Mouse (Mus musculus) CH12.LX (cell line): ENCODE results near the gene 2310022B05Rik. TPM values are rescaled to one million over a fixed set of nuclear protein-coding genes. Genes with fewer than 3 reads are reported as not detected.

Experiments
- DNase-seq: peaks from one replicate; pipeline ENCODE4 v3.0.0-alpha.2; 2013; ENCODE audit errors: extremely low read depth
- H3K27ac ChIP-seq: 2 replicates; pipeline ENCODE4 v1.5.1; 2012; ENCODE audit warnings: low read depth, mild to moderate bottlenecking, control low read depth, moderate library complexity; ENCODE audit not compliant: insufficient read depth
- H3K27me3 ChIP-seq: replicated peaks from 2 replicates; pipeline ENCODE3; 2012; ENCODE audit warnings: inconsistent platforms
- H3K36me3 ChIP-seq, 2 experiments: replicated peaks in 1 of 2; 2 replicates each; pipeline versions ENCODE3 to v1.6.1; 2012; ENCODE audit warnings: inconsistent platforms in 1 of 2, low read length in 1 of 2, mild to moderate bottlenecking in 1 of 2, mixed read lengths in 1 of 2, moderate library complexity in 1 of 2; ENCODE audit not compliant: control insufficient read depth in 1 of 2, insufficient read depth in 1 of 2
- H3K4me1 ChIP-seq, 2 experiments: 2 replicates each; pipeline ENCODE4 v1.6.1; 2012; ENCODE audit warnings: inconsistent platforms in 1 of 2, moderate library complexity in 1 of 2; ENCODE audit not compliant: insufficient read depth in 2 of 2, control insufficient read depth in 1 of 2
- H3K4me2 ChIP-seq: 2 replicates; pipeline ENCODE4 v1.6.1; 2012; ENCODE audit warnings: low read depth, mild to moderate bottlenecking, control low read depth; ENCODE audit not compliant: poor library complexity, insufficient read depth, severe bottlenecking
- H3K4me3 ChIP-seq, 3 experiments: fragments of 150-350 bp in 1 of 3; sonication (generic) in 1 of 3; replicated peaks in 1 of 3; 2 replicates each; pipeline versions ENCODE3 to v1.5.1; 2011 to 2012; ENCODE audit warnings: low read depth in 2 of 3, low read length in 2 of 3, mild to moderate bottlenecking in 2 of 3, moderate library complexity in 2 of 3, control low read depth in 1 of 3, improper control_type of control experiment in 1 of 3, inconsistent platforms in 1 of 3, mixed read lengths in 1 of 3; ENCODE audit not compliant: poor library complexity in 1 of 3
- H3K79me2 ChIP-seq: replicated peaks from 2 replicates; pipeline ENCODE4 v1.6.1; 2012; ENCODE audit warnings: mild to moderate bottlenecking, moderate library complexity; ENCODE audit not compliant: control insufficient read depth, poor library complexity, insufficient read depth, severe bottlenecking; ENCODE audit errors: extremely low read depth
- H3K9ac ChIP-seq: 2 replicates; pipeline ENCODE4 v1.6.1; 2012; ENCODE audit warnings: low read depth, mild to moderate bottlenecking, control low read depth, moderate library complexity; ENCODE audit not compliant: insufficient read depth
- H3K9me3 ChIP-seq: replicated peaks from 2 replicates; pipeline ENCODE3; 2012; ENCODE audit warnings: low read length, inconsistent platforms, mixed read lengths
- CHD1 ChIP-seq: IDR thresholded peaks from 2 replicates; pipeline ENCODE4 v1.6.1; 2012; ENCODE audit warnings: low read depth, low read length, improper control_type of control experiment, inconsistent platforms
- CHD2 ChIP-seq: IDR thresholded peaks from 2 replicates; pipeline ENCODE4 v1.6.1; 2011; ENCODE audit warnings: low read length, improper control_type of control experiment
- CTCF ChIP-seq, 2 experiments: IDR thresholded peaks in 1 of 2; conservative IDR thresholded peaks in 1 of 2; 2 replicates each; pipeline ENCODE4 v1.5.1; 2011 to 2012; ENCODE audit warnings: low read depth in 2 of 2, low read length in 2 of 2, improper control_type of control experiment in 1 of 2, inconsistent platforms in 1 of 2, mild to moderate bottlenecking in 1 of 2, moderate library complexity in 1 of 2
- ELF1 ChIP-seq: IDR thresholded peaks from 2 replicates; pipeline ENCODE4 v1.6.1; 2014; ENCODE audit warnings: low read depth, mild to moderate bottlenecking, inconsistent platforms, low read length, improper control_type of control experiment
- EP300 ChIP-seq: IDR thresholded peaks from 2 replicates; pipeline ENCODE4 v1.6.1; 2011; ENCODE audit warnings: low read length, improper control_type of control experiment
- ETS1 ChIP-seq: conservative IDR thresholded peaks from 2 replicates; pipeline ENCODE4 v1.6.1; 2012; ENCODE audit warnings: low read depth, mild to moderate bottlenecking, inconsistent platforms, low read length, improper control_type of control experiment, moderate library complexity
- GABPA ChIP-seq: IDR thresholded peaks from 2 replicates; pipeline ENCODE4 v1.6.1; 2012; ENCODE audit warnings: low read depth, low read length, improper control_type of control experiment, inconsistent platforms; ENCODE audit not compliant: insufficient replicate concordance
- HCFC1 ChIP-seq: IDR thresholded peaks from 2 replicates; pipeline ENCODE4 v1.6.1; 2012; ENCODE audit warnings: low read depth, mild to moderate bottlenecking, inconsistent platforms, low read length, improper control_type of control experiment
- IRF4 ChIP-seq: IDR thresholded peaks from 2 replicates; pipeline ENCODE4 v1.6.1; 2014; ENCODE audit warnings: low read depth, mild to moderate bottlenecking, inconsistent platforms, low read length, improper control_type of control experiment
- JUN ChIP-seq: IDR thresholded peaks from 2 replicates; pipeline ENCODE4 v1.6.1; 2011; ENCODE audit warnings: low read depth, mild to moderate bottlenecking, low read length, improper control_type of control experiment, moderate library complexity; ENCODE audit not compliant: insufficient read depth
- KAT2A ChIP-seq: IDR thresholded peaks from 2 replicates; pipeline ENCODE4 v1.6.1; 2012; ENCODE audit warnings: low read length, improper control_type of control experiment, inconsistent platforms; ENCODE audit not compliant: insufficient replicate concordance
- MAFK ChIP-seq: IDR thresholded peaks from 2 replicates; pipeline ENCODE4 v1.6.1; 2011; ENCODE audit warnings: low read length, improper control_type of control experiment; ENCODE audit not compliant: insufficient replicate concordance
- MAZ ChIP-seq: IDR thresholded peaks from 2 replicates; pipeline ENCODE4 v1.6.1; 2012; ENCODE audit warnings: low read depth, mild to moderate bottlenecking, inconsistent platforms, low read length, improper control_type of control experiment, moderate library complexity
- MEF2A ChIP-seq: IDR thresholded peaks from 2 replicates; pipeline ENCODE4 v1.6.1; 2014; ENCODE audit warnings: low read depth, mild to moderate bottlenecking, inconsistent platforms, low read length, improper control_type of control experiment, borderline replicate concordance
- MXI1 ChIP-seq: IDR thresholded peaks from 2 replicates; pipeline ENCODE4 v1.6.1; 2011; ENCODE audit warnings: mild to moderate bottlenecking, low read depth, low read length, improper control_type of control experiment
- PAX5 ChIP-seq: IDR thresholded peaks from 2 replicates; pipeline ENCODE4 v1.6.1; 2012; ENCODE audit warnings: low read length, inconsistent platforms, mixed read lengths
- POLR2A ChIP-seq: IDR thresholded peaks from 2 replicates; pipeline ENCODE4 v1.6.1; 2011; ENCODE audit warnings: low read depth, mild to moderate bottlenecking, improper control_type of control experiment, low read length
- POLR2AphosphoS2 ChIP-seq: IDR thresholded peaks from 2 replicates; pipeline ENCODE4 v1.6.1; 2011; ENCODE audit warnings: low read depth, low read length, improper control_type of control experiment
- RAD21 ChIP-seq: IDR thresholded peaks from 2 replicates; pipeline ENCODE4 v1.6.1; 2011; ENCODE audit warnings: low read depth, mild to moderate bottlenecking, low read length, improper control_type of control experiment, moderate library complexity
- RCOR1 ChIP-seq: conservative IDR thresholded peaks from 2 replicates; pipeline ENCODE4 v1.6.1; 2012; ENCODE audit warnings: low read depth, mild to moderate bottlenecking, inconsistent platforms, low read length, improper control_type of control experiment
- TBP ChIP-seq: conservative IDR thresholded peaks from 2 replicates; pipeline ENCODE4 v1.6.1; 2011; ENCODE audit warnings: low read depth, low read length, improper control_type of control experiment
- TCF12 ChIP-seq: IDR thresholded peaks from 2 replicates; pipeline ENCODE4 v1.6.1; 2014; ENCODE audit warnings: low read depth, mild to moderate bottlenecking, inconsistent platforms, low read length, improper control_type of control experiment
- USF1 ChIP-seq: IDR thresholded peaks from 2 replicates; pipeline ENCODE4 v1.6.1; 2014; ENCODE audit warnings: low read depth, mild to moderate bottlenecking, inconsistent platforms, low read length, improper control_type of control experiment
- USF2 ChIP-seq: conservative IDR thresholded peaks from 2 replicates; pipeline ENCODE4 v1.6.1; 2011; ENCODE audit warnings: low read depth, low read length, improper control_type of control experiment
- ZC3H11A ChIP-seq: IDR thresholded peaks from 2 replicates; pipeline ENCODE4 v1.6.1; 2012; ENCODE audit warnings: low read depth, mild to moderate bottlenecking, inconsistent platforms, low read length, improper control_type of control experiment
- ZMIZ1 ChIP-seq: IDR thresholded peaks from 2 replicates; pipeline ENCODE4 v1.6.1; 2012; ENCODE audit warnings: low read depth, mild to moderate bottlenecking, inconsistent platforms, low read length, improper control_type of control experiment
- ZNF384 ChIP-seq: IDR thresholded peaks from 2 replicates; pipeline ENCODE4 v1.6.1; 2012; ENCODE audit warnings: low read depth, low read length, improper control_type of control experiment, inconsistent platforms
- dilution Hi-C: fragments of 300-500 bp; cut with MboI; formaldehyde crosslinking; loops from 2 replicates; pipeline ENCODE4 v1.14.3; 2020; ENCODE audit warnings: low sequenced_read_pairs; ENCODE audit not compliant: extremely low pct_unique_long_range_greater_than_20kb, extremely low pct_ligation_motif_present
- in situ Hi-C: fragments of 300-500 bp; cut with MboI; formaldehyde crosslinking; loops from 3 replicates; pipeline ENCODE4 v1.14.3; 2019; ENCODE audit warnings: low sequenced_read_pairs, low pct_ligation_motif_present, low pct_unique_long_range_greater_than_20kb, mixed read lengths
- polyA plus RNA-seq: library from polyadenylated mRNA; unstranded; fragments of >175 nt; gene quantifications from 2 replicates; pipeline ENCODE4 v1.2.1, GENCODE M21; 2012; ENCODE audit warnings: low read depth; ENCODE audit not compliant: insufficient read length
- total RNA-seq, 2 experiments: library from RNA; depleted of rRNA; stranded (reverse); fragments of 300-350 nt in 1 of 2; fragments of >200 nt in 1 of 2; gene quantifications; 2 replicates each; pipeline ENCODE4 v1.2.3; 2012 to 2014

The 2310022B05Rik gene
- total and polyA plus RNA-seq, 3 experiments, result 3.2 to 7.1 (median 5.7) TPM

- in situ Hi-C loops, result no loop called here
- no peak for DNase-seq
- Histone ChIP-seq H3K27me3 (no peaks in the 10 kb centered on the region), H3K36me3 (peaks cover 0 to 34% of the 10 kb centered on the region in 2 experiments), H3K9me3 (no peaks in the 10 kb centered on the region), H3K4me2 (no peak overlapping the region), H3K27ac (no peak overlapping the region), H3K4me1 (peaks cover 0 to 3% of the 10 kb centered on the region in 2 experiments; a peak in 1 of 4 replicates), H3K79me2 (no peaks in the 10 kb centered on the region), H3K4me3 (no peak overlapping the region), H3K9ac (no peak overlapping the region)
- no peak for TF ChIP-seq CHD1
- TF ChIP-seq RCOR1, result no peak
- TF ChIP-seq HCFC1, result no peak
- TF ChIP-seq GABPA, result no peak
- no peak for TF ChIP-seq CTCF (conservative IDR thresholded peaks at IDR 0.05 in 1 of 2, IDR thresholded peaks at IDR 0.05 in 1 of 2; ENCODE audit: low read depth in 2 of 2, low read length in 2 of 2)
- TF ChIP-seq POLR2A, result no peak
- no peak for TF ChIP-seq ZMIZ1
- no peak for TF ChIP-seq EP300
- no peak for TF ChIP-seq MAFK
- TF ChIP-seq ZNF384, result no peak
- no peak for TF ChIP-seq MAZ
- no peak for TF ChIP-seq PAX5
- no peak for TF ChIP-seq MXI1
- no peak for TF ChIP-seq ETS1
- no peak for TF ChIP-seq USF2
- TF ChIP-seq JUN, result no peak
- TF ChIP-seq USF1, result no peak
- dilution Hi-C loops, result no loop called here
Observed at GRCm38 (mm10) chr8:124652546-124652945, 10.6 kb downstream of the 2310022B05Rik start.

- Histone ChIP-seq H3K27ac (no peak overlapping the region), H3K9ac (no peak overlapping the region), H3K9me3 (no peaks in the 10 kb centered on the region), H3K36me3 (peaks cover 0 to 34% of the 10 kb centered on the region in 2 experiments), H3K4me2 (no peak overlapping the region), H3K4me3 (no peak overlapping the region), H3K79me2 (no peaks in the 10 kb centered on the region), H3K4me1 (peaks cover 0 to 3% of the 10 kb centered on the region in 2 experiments; a peak in 1 of 4 replicates), H3K27me3 (no peaks in the 10 kb centered on the region)
- dilution Hi-C loops, result no loop called here
- TF ChIP-seq RCOR1, result no peak
- TF ChIP-seq POLR2AphosphoS2, result no peak
- no peak for TF ChIP-seq TCF12
- TF ChIP-seq CHD1, result no peak
- no peak for TF ChIP-seq USF1
- no peak for TF ChIP-seq RAD21
- TF ChIP-seq ELF1, result no peak
- no peak for TF ChIP-seq MEF2A
- no peak for TF ChIP-seq TBP
- no peak for TF ChIP-seq KAT2A
- TF ChIP-seq HCFC1, result no peak
- TF ChIP-seq CHD2, result no peak
- no peak for TF ChIP-seq ZNF384
- no peak for TF ChIP-seq IRF4
- no peak for TF ChIP-seq PAX5
- no peak for TF ChIP-seq ZC3H11A
- in situ Hi-C loops, result no loop called here
- DNase-seq, result no peak
Observed at GRCm38 (mm10) chr8:124651776-124652175, 11.4 kb downstream of the 2310022B05Rik start.
